Mouse (Mus musculus): Measurements from ENCODE around the gene Acot12. TPM values are rescaled to one million over a fixed set of nuclear protein-coding genes. Genes with fewer than 3 reads are reported as not detected.

Acot12 gene
- total RNA-seq (2021): under 1 TPM; 0.28 TPM

DNA sequence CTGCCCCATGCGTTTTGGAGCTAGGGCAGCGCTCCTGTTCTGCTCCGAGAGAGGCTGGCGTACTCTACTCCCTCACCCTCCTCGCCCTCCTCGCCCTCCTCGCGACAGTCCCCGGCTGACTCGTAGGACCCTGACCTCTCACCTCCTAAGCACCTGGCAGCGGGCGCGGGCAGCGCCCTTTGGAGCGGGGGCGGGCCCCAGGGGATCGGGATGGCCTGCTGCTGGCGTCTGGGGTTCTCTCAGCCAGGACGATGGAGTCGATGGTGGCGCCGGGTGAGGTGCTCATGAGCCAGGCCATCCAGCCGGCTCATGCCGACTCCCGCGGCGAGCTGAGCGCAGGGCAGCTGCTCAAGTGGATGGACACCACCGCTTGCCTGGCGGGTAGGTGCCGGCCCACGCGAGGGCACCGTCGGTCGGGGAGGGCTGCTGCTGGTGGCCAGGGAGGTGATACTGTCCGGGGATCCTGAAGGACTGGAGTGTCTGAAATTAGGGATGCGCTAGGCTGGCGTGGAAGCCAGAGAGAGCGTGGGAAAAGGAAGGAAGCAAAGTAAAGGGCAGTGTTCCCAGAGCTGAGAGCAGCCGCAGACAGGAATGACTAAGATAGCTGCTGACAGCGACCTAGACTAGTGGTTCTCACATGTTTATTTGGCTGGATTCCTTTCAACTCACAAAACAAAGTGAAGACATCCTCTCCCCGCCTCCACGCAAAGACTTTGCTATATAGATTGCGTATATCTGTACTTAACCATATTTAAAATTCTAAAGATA lies at the start of gene Acot12:
Acot12 (plus strand) TSS at position 233 of the 768 bp plus-strand sequence.
- intact Hi-C loops (cut with DNase I): no loop called here
- peak in 1 of 2 experiments; percentile 49 for DNase-seq (ENCODE audit: extremely low spot score in 1 of 2, low spot score in 2 of 2)

DNA sequence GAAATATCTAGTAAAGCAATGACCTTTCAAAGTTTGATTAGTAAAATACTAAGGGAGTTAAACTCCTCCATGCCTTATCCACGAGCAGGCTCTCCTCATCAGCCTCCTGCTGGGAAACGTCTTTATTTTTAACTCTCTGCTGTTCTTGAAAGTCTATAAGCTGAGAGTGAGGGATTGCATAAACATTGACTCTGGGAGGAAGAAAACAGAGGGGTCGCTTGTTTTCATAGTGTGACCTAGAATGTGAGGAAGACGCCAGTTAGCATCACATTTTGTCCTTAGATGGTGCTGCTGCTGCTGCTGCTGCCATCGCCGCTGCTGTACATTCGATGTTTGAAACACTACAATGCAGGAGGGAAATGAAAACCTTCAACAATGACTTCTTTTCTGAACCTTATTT lies 47.7 kb upstream of the Acot12 start:
- intact Hi-C loops (cut with DNase I): no loop called here
- DNase-seq (ENCODE audit: extremely low spot score in 1 of 2, low spot score in 2 of 2): no peak

DNA sequence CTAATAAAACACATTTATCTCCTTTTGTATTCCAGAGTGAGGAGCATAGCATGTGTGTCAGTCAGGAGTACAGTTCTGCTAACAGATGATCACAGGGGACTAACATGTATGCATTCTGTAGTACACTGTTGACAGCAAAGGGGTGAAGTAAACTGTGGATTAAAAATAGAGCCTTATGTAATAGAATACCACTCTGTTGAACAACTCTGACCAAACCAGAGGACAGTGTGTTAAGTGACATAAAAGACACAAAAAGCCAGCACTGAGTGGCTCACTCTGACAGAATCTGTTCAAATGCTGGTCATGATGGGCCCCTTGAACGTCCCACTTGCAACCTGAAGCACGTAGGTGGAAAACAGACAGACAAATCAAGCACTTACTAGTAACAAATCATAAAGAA lies 45.9 kb upstream of the Acot12 start:
- intact Hi-C loops (cut with DNase I): loop anchor here (5.0 kb wide), 1 partner anchor 233 kb away; the partner anchor contains the start of gene Ssbp2
- no peak for DNase-seq (ENCODE audit: extremely low spot score in 1 of 2, low spot score in 2 of 2)

DNA sequence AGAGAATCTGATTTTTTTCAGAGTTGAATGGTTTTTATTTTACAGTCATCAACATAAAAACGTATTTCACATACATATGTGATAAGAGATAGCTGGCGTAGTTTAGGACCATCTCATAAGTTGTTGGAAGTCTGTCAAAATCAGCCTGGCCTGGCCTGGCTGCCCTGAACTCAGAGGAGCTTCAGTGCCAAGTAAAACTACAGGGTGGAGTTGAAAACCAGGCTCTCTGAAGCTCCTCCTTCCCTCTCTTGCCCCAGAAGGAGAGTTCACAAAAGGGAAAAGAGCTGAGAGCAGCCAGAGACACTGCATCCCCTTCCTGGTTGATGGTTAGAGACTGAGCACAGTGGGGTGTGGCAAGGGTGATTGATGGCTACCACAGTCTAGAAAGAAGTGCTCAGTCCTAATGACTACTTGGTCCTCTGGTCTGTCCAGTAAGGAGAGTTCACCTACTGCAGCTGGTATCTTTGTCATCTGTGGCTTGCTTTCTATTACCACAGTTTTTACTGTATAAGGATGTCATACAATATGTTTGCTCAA lies 45.1 kb upstream of the Acot12 start:
- intact Hi-C loops (cut with DNase I): loop anchor here (5.0 kb wide), 1 partner anchor 234 kb away; the partner anchor contains the start of gene Ssbp2

DNA sequence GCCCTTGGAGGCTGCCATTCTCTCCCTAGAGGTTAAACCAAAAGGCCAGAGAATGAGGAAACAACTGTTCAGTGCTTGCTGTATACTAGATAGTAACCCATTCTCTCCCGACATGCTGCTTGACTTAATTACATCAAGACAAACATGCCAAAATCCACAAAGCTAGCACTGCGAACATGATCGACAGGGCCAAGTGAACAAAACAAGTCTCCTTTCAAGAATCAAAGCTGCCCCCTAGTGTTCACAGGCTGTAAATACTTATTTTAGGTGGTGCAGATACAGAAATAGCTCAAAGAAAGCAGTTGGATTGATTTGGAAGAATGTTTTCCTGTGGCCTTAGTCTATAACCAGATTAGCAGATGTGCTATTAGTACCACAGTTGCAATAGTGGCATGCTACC lies 44.3 kb upstream of the Acot12 start:
- peak; percentile 37 to 52 for DNase-seq (ENCODE audit: extremely low spot score in 1 of 2, low spot score in 2 of 2)
- intact Hi-C loops (cut with DNase I): loop anchor here (5.0 kb wide), 1 partner anchor 235 kb away; the partner anchor contains the start of gene Ssbp2

More for the DNA sequence above, 45.1 kb upstream of the Acot12 start:
- no peak for DNase-seq (ENCODE audit: extremely low spot score in 1 of 2, low spot score in 2 of 2)

DNA sequence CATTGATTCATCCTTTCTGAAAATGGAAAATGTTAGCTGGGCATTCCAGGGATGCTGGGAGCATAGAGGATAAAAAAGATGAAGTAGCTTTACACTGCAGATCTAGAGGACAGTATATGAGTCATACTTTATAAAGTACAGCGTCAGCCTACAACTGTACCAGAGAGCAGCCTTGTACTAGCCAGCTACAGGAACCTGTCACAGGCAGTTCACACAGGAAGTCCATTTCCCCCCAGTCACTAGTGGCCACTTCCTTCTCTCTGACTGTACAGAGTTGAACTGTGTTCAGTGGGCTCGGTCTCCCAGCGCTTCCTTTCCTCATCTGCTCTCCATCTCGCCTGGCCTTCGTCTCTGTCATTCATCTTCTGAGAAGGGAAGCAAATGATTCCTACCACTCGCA lies 39.0 kb upstream of the Acot12 start:
- no peak for DNase-seq (ENCODE audit: extremely low spot score in 1 of 2, low spot score in 2 of 2)
- intact Hi-C loops (cut with DNase I): no loop called here

DNA sequence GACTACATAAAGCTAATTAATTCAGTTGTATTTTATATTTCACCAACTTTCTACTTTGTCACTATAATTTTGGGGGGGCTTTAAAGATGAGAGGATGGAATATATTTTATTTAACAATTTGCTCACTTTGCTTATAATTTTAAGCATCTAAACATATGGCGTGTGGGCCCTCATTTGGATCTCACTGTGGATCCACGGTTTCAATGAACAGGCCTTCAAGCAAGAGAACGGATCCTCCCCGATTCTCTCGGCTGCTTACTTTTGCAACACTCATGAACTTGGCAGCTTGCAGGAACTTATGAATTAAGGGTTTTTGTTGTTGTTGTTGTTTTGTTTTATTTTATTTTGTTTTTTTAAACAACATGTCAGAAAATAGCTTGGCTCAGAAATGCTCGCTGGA lies 21.8 kb upstream of the Acot12 start:
- no peak for DNase-seq (ENCODE audit: extremely low spot score in 1 of 2, low spot score in 2 of 2)
- intact Hi-C loops (cut with DNase I): no loop called here

DNA sequence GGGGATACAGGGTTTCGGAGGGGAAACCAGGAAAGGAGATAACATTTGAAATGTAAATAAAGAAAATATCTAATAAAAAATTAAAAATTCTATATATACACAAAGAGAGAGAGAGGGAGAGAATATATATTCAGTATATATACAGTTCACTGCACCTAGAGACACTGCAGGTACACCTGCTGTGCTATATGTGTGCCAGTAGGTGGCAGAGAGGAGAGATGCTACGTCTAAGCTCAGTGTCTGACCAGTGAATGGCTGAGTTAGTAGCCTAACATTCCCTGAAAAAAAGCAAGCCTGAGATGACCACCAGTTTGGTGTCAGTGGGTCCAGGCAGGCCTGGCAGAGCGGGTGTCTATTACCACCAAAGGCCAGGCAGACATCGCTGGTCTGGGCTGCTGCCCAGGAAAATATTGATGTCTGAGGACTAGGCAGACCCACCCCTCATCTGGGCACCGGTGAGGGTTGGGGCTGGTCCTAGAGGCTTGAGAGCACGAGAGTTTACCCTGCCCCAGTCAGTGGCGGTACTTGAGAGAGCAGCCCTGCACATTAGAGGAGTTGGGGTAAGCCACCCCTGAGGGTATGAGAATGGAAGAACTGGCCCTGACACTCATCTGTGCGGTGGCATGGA lies 18.1 kb upstream of the Acot12 start:
- intact Hi-C loops (cut with DNase I): loop anchor here (10.0 kb wide), 1 partner anchor 62 kb away; no protein-coding TSS in a partner anchor
- no peak for DNase-seq (ENCODE audit: extremely low spot score in 1 of 2, low spot score in 2 of 2)

DNA sequence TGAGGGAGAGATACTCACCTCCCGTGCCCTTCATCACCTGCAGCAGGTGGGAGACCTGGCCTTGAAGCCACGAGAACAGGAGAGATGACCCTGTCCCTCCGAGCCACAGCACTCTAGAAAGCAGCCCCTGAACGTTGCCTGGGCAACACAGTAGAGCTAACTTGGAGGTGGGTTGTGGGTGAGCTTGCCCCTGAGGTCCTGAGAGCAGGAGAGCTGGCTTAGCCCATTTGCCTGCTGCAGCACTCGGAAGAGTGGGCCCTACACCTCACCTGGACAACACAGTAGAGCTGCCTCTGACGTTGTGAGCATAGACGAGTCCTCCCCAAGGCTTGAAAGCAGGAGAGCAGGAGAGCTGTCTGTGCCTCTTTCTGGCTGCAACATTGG lies 17.6 kb upstream of the Acot12 start:
- intact Hi-C loops (cut with DNase I): loop anchor here (10.0 kb wide), 1 partner anchor 61 kb away; no protein-coding TSS in a partner anchor
- DNase-seq (ENCODE audit: extremely low spot score in 1 of 2, low spot score in 2 of 2): no peak

DNA sequence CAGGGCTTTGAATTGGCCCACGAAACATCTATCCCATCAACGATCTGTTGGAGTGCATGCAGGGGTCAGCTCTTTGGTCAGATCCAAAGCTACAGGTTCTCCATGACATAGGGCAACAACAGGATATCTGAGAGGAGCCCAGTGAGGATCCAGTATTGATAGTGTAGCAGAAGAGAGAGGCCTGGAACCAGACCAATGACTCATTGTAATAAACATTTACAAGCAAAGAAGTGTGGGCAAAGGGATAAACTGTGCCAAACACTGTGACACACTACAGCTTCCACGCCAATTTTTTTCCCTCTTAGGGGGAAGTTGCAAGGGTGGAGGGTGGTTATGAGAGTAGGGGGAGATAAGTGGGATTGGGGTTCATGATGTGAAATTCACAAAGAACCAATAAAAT lies 17.1 kb upstream of the Acot12 start:
- intact Hi-C loops (cut with DNase I): loop anchor here (10.0 kb wide), 1 partner anchor 61 kb away; no protein-coding TSS in a partner anchor
- DNase-seq (ENCODE audit: extremely low spot score in 1 of 2, low spot score in 2 of 2): no peak

DNA sequence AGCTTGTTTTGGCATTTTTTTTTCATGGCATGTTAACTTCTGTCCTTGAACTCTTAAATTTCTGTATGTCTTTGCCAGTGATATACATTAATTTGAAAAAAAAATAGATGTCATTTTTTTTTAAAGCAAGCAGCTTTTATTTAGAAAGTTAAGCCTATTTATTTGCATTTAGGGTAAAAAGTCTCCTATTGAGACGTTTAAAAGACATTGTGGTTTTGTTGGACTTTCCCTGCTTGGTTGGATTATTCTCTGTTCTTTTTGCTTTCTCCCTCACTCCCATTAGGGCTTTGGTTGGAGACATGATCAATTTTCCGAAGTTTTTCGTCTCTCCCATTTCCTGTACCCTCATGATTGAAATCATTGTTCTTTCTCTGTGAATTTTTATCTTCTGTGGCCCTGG lies 16.2 kb upstream of the Acot12 start:
- no peak for DNase-seq (ENCODE audit: extremely low spot score in 1 of 2, low spot score in 2 of 2)
- intact Hi-C loops (cut with DNase I): loop anchor here (10.0 kb wide), 1 partner anchor 60 kb away; no protein-coding TSS in a partner anchor

DNA sequence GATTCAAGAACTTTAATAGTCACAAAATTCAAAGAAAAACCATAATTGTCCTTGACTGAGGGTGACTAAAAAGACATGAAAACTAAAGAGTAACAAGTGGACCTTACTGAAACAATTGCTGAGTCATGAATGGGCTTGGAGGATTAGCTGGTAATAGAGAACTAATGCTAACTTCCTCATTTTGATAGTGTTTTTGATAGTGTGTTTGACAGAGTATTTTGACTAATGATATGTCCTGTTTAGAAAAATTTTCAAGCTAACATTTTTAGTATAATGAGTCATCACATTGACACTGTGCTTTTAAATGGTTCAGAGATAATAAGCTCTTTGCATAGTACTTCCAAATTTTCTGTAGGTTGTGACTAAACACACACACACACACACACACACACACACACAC lies 13.4 kb upstream of the Acot12 start:
- intact Hi-C loops (cut with DNase I): loop anchor here (10.0 kb wide), 1 partner anchor 57 kb away; no protein-coding TSS in a partner anchor
- no peak for DNase-seq (ENCODE audit: extremely low spot score in 1 of 2, low spot score in 2 of 2)

DNA sequence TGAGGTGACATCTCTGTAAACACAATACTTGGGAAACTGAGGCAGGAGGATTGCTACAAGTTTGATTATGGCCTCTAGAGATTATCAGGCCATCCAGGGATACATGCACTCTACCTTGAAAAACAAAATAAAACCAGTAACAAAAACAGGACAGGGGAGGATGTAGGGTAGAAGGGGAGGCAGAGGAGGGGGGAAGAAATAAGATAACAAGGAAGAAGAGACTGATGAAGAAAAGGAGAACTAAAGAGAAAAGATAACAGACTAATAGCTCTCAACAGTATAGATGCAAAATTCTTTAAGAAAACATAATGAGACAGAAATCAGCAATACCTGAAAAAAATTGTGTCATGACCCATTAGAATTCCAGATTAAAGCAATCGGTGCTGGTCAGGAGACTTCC lies 4.1 kb upstream of the Acot12 start:
- DNase-seq (ENCODE audit: extremely low spot score in 1 of 2, low spot score in 2 of 2): no peak
- intact Hi-C loops (cut with DNase I): no loop called here

DNA sequence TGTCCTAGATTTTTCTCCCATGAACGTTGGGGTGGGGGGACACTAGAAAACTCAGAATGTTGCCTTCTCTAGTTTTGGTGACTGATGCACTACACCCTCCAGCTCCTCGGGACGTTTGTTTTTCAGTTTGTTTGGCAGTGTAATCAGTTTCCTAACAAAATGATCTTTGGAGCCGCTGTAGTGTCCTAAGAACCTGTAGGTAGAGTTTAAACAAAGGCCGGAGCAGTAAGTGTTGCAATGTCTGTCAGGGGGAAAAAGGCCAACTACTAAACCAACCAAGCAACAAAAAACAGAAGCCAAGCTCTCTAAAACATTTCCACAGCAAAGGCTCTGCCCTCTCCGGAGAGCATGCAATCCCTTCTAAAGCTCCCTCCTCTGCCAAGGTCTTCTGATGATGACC lies 461 bp upstream of the Acot12 start:
- intact Hi-C loops (cut with DNase I): no loop called here
- DNase-seq (ENCODE audit: extremely low spot score in 1 of 2, low spot score in 2 of 2): no peak

DNA sequence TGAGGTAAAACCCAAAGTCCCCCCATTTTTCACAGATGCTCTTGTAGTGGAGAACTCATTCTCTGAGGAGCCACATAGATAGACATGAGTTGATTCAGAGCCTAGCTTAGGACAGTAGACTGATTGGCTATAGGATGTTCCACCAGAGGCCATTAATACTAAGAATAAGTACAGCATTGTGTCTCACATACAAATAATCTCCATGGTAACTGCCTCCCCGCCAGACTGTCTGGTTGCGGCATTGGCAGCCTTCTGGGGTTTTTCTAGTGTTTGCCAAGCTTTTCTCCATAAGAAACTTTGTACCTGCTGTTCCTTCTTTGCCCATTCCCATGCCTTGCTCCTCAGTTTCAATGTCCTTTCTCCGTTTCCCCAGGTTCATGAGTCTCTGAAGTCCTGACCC lies 1.9 kb downstream of the Acot12 start:
- intact Hi-C loops (cut with DNase I): no loop called here
- no peak for DNase-seq (ENCODE audit: extremely low spot score in 1 of 2, low spot score in 2 of 2)

DNA sequence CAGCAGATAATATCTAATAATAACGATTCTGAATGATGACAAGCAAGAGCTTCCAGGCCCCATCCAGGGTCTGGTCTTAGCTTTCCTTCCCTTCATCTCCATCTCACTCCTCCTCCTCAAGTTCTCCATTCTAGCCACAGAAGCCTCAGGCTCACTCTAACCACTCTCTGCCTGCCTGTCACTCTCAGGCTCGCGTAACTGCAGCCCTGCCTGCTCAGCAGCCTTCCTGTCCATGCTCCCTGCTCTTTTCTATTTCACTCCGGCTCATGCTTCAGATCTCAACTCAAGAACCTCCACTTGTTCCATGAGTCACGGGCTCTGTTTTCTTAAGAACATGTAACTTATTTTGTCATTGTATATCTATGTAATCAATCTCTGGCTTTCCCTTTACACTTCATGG lies 5.2 kb downstream of the Acot12 start:
- no peak for DNase-seq (ENCODE audit: extremely low spot score in 1 of 2, low spot score in 2 of 2)
- intact Hi-C loops (cut with DNase I): no loop called here

DNA sequence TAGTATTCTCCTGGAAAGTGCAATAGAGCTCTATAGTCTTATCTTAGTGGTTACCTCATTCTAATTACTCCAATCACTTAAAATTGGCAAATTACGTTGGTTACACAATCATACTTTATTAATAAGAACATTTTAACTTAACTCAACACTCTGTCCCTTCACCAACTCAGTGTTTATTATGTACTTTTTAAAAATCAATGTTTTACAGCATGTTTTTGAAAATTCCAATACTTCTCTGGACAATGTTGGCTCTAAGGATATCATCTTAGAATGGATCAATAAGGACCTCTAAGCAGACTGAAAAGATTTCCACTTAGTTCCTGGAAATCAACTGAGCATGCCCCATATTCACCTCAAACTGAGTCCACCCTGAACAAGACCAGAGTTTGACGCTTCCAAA lies 7.1 kb downstream of the Acot12 start:
- intact Hi-C loops (cut with DNase I): no loop called here
- no peak for DNase-seq (ENCODE audit: extremely low spot score in 1 of 2, low spot score in 2 of 2)

DNA sequence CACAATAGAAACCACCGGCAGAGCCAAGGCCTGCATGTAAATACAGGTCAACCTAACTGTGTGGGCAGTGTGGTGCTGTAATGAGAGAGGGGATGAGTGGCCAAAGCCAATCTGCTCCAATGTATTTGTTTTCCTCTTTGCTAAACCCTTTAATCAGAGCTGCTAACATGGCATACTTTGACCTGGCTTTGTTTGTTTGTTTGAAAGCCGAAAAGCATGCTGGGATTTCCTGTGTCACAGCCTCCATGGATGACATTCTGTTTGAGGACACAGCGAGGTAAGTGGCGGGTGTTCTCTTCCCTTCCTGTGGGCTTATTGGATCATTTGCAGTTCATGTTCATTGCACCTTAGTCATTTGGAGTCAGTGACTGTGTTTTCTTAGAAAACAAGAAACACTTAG lies 8.7 kb downstream of the Acot12 start:
- DNase-seq (ENCODE audit: extremely low spot score in 1 of 2, low spot score in 2 of 2): no peak
- intact Hi-C loops (cut with DNase I): no loop called here

DNA sequence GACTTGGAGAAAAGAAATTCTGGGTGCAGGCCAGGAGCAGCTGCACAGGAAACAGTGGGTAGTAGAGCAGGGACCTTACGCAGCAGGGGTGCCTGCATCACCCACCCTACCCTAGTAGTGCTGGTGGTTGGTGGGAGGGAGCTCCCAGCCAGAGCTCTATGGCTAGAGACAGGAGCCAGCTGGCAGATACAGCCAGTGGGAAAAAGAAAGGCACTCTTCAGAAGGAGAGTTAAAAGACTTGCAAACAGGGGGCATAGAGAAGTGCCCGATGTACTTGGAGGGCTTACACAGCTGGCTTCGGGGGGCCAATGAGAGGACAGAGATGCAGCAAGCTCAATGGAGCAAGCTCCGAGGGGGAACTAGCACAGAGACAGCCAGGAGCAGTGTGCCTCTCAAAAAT lies 12.4 kb downstream of the Acot12 start:
- peak in 1 of 2 experiments; percentile 40 for DNase-seq (ENCODE audit: extremely low spot score in 1 of 2, low spot score in 2 of 2)
- intact Hi-C loops (cut with DNase I): no loop called here

DNA sequence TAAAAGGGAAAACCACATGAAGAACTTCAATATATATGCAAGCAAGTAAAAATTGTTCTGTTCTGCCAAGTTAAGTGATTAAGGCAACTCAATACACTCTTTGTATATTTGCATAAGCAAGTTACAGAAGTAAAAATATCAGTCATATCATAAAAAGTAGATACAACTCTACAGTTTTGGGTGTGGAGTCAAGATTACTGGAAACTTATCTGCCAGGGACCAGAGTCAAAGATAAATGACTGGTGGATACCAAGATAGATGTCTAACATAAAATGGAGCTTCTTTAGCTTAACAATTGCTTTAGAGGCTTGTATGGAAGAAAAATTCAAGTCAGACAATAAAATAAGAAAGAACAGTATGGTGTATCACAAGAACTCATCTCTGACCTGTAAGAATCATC lies 13.4 kb downstream of the Acot12 start:
- intact Hi-C loops (cut with DNase I): no loop called here
- DNase-seq (ENCODE audit: extremely low spot score in 1 of 2, low spot score in 2 of 2): no peak
